In genomic region chr2:57919102-57919731, GRCm38 (mm10) we compare ENCODE assay signal across 9 mouse cellular contexts.
DNase-seq lines count a peak whose midpoint lies in the region; ATAC-seq and TF ChIP-seq lines count a peak whose summit lies in the region.
"Had no signal": no experiment of that assay in that cellular context is flagged by ENCODE, and none has a peak within 500 bp of the region (broad histone marks: within the 10 kb centered on the region; RNA-seq: fewer than 3 reads in every experiment).

No protein-coding gene starts in this region.

- no peak for TF ChIP-seq CTCF in thymus, adult 2 months (IDR thresholded peaks at IDR 0.05; ENCODE audit: borderline replicate concordance, control insufficient read depth, extremely low read depth, insufficient read depth, low read length, poor library complexity)
- peak; percentile 77 for TF ChIP-seq CTCF in lung, embryonic 14.5 days (IDR thresholded peaks at IDR 0.05; ENCODE audit: low read depth)

- peak; percentile 37 to 68 for DNase-seq in cerebellum, adult 18-20 months
- DNase-seq in cerebellum, adult 9-11 months, result no peak
- peak; percentile 26 for DNase-seq in thymus, adult 2 months
- no peak for DNase-seq in thymus, adult 18-20 months
- DNase-seq in embryo, embryonic 9.5 days (ENCODE audit: extremely low spot score), result peak; percentile 41
- peak; percentile 85 for DNase-seq in hindlimb bud, embryonic 11.5 days (ENCODE audit: extremely low spot score, low read depth, low spot score)
- DNase-seq in lung, embryonic 14.5 days, result peak; percentile 86
- DNase-seq in right cerebral cortex, postnatal 4 days, result peak; percentile 62

- no peak overlapping the region for H3K9ac ChIP-seq in lung, embryonic 14.5 days
- H3K9ac ChIP-seq: liver, embryonic 15.5 days had no signal

- peak overlapping the region; percentile 13; the same call in 1 of the 2 replicates for H3K4me2 ChIP-seq in lung, embryonic 14.5 days
- H3K4me2 ChIP-seq: liver, embryonic 15.5 days had no signal

- 60% methylated on average over 14 of the region's 14 CpGs for WGBS in thymus, adult 2 months
- 44% methylated on average over 14 of the region's 14 CpGs for WGBS in lung, embryonic 14.5 days

- H3K27ac ChIP-seq in thymus, adult 2 months (ENCODE audit: control insufficient read depth, insufficient read depth, low read length), result no peak overlapping the region
- no peak overlapping the region for H3K27ac ChIP-seq in lung, embryonic 14.5 days (ENCODE audit: low read depth)
- H3K27ac ChIP-seq: liver, embryonic 15.5 days had no signal

- TF ChIP-seq POLR2A in thymus, adult 2 months (IDR thresholded peaks at IDR 0.05; ENCODE audit: control insufficient read depth, extremely low read depth, insufficient read depth, low read length, poor library complexity), result no peak

- no peaks in the 10 kb centered on the region for H3K9me3 ChIP-seq in lung, embryonic 14.5 days (ENCODE audit: low read depth, low read length)
- H3K9me3 ChIP-seq: liver, embryonic 15.5 days had no signal

- no peaks in the 10 kb centered on the region for H3K4me1 ChIP-seq in thymus, adult 2 months (replicated peaks; ENCODE audit: control insufficient read depth, insufficient read depth, low read length)
- H3K4me1 ChIP-seq in lung, embryonic 14.5 days (ENCODE audit: insufficient read depth), result no peaks in the 10 kb centered on the region
- H3K4me1 ChIP-seq: liver, embryonic 15.5 days had no signal

- no peak; the same call in 1 of the 2 replicates for ATAC-seq in lung, embryonic 14.5 days (ENCODE audit: insufficient read depth)

- no peaks in the 10 kb centered on the region for H3K27me3 ChIP-seq in thymus, adult 2 months (ENCODE audit: control insufficient read depth, insufficient read depth, low read length)
- no peaks in the 10 kb centered on the region for H3K27me3 ChIP-seq in lung, embryonic 14.5 days (ENCODE audit: insufficient read depth, low read length)
- H3K27me3 ChIP-seq: liver, embryonic 15.5 days had no signal

- no peak overlapping the region for H3K4me3 ChIP-seq in thymus, adult 2 months (ENCODE audit: control insufficient read depth, insufficient read depth, low read length)
- H3K4me3 ChIP-seq in lung, embryonic 14.5 days (ENCODE audit: low read depth, low read length), result no peak overlapping the region
- H3K4me3 ChIP-seq: liver, embryonic 15.5 days had no signal

- no peaks in the 10 kb centered on the region for H3K36me3 ChIP-seq in thymus, adult 2 months (ENCODE audit: control insufficient read depth, insufficient read depth, low read length)
- no peaks in the 10 kb centered on the region for H3K36me3 ChIP-seq in lung, embryonic 14.5 days (ENCODE audit: insufficient read depth)
- H3K36me3 ChIP-seq: liver, embryonic 15.5 days had no signal

Comparison
In these comparisons a context has a peak if more than half of its experiments do, and no peak if none do; other contexts are left out.
1. DNase-seq: peak in cerebellum, adult 18-20 months (2 of 2), thymus, adult 2 months (single experiment), embryo, embryonic 9.5 days (single experiment), hindlimb bud, embryonic 11.5 days (single experiment), lung, embryonic 14.5 days (single experiment) and right cerebral cortex, postnatal 4 days (single experiment); none in cerebellum, adult 9-11 months (single experiment) and thymus, adult 18-20 months (0 of 2).